Mouse (Mus musculus) kidney, embryonic 14.5 days (tissue): Measurements from ENCODE around the gene Gimap8. TPM values are rescaled to one million over a fixed set of nuclear protein-coding genes. Genes with fewer than 3 reads are reported as not detected.
"Not testable (repeated sequence)": the region's sequence is repeated elsewhere in the genome, so short reads cannot be mapped to it uniquely, and the experiment has no call there.

ENCODE experiments used
- ATAC-seq: fragments of 200-750 bp; cut with Nextera tagmentation; 2 replicates; pipeline ENCODE4 v1.8.0; 2017; ENCODE audit warnings: moderate number of reproducible peaks, mild to moderate bottlenecking, moderate TSS enrichment, moderate library complexity; ENCODE audit not compliant: low FRiP score, low TSS enrichment
- H3K27ac ChIP-seq: fragments of 300-500 bp; sonication (generic); 2 replicates; pipeline ENCODE4 v1.5.1; 2014; ENCODE audit warnings: low read depth, mild to moderate bottlenecking, low read length, moderate library complexity, mixed read lengths
- H3K27me3 ChIP-seq: fragments of 300-500 bp; sonication (generic); 2 replicates; pipeline ENCODE4 v1.6.1; 2014; ENCODE audit warnings: mild to moderate bottlenecking, low read length; ENCODE audit not compliant: control insufficient read depth, insufficient read depth
- H3K36me3 ChIP-seq: fragments of 300-500 bp; sonication (generic); 2 replicates; pipeline ENCODE4 v1.6.1; 2014; ENCODE audit warnings: low read length, mixed read lengths; ENCODE audit not compliant: control insufficient read depth, insufficient read depth
- H3K4me1 ChIP-seq: fragments of 300-500 bp; sonication (generic); 2 replicates; pipeline ENCODE4 v1.6.1; 2014; ENCODE audit warnings: low read length, mixed read lengths; ENCODE audit not compliant: control insufficient read depth, insufficient read depth
- H3K4me2 ChIP-seq: fragments of 300-500 bp; sonication (generic); replicated peaks from 2 replicates; pipeline ENCODE4 v1.6.1; 2014; ENCODE audit warnings: low read depth, mild to moderate bottlenecking, low read length
- H3K4me3 ChIP-seq: fragments of 300-500 bp; sonication (generic); 2 replicates; pipeline ENCODE4 v1.5.1; 2014; ENCODE audit warnings: mild to moderate bottlenecking, low read length
- H3K9ac ChIP-seq: fragments of 300-500 bp; sonication (generic); 2 replicates; pipeline ENCODE4 v1.6.1; 2014; ENCODE audit warnings: low read depth, mild to moderate bottlenecking, low read length, moderate library complexity
- H3K9me3 ChIP-seq: fragments of 300-500 bp; sonication (generic); 2 replicates; pipeline ENCODE4 v1.6.1; 2016; ENCODE audit warnings: low read length; ENCODE audit not compliant: control insufficient read depth
- WGBS: fragments of 180-500 bp; shearing (Covaris S2); extraction: QIAGEN DNeasy Blood & Tissue Kit; methylation state at CpG from one replicate; pipeline ENCODE4 v1.1.7; 2014; 5-methylcytosine and 5-hydroxymethylcytosine counted together
- polyA plus RNA-seq: library from polyadenylated mRNA; unstranded; fragments of >200 nt; fragmentation: Nextera tagmentation; extraction: Ambion mirVana; gene quantifications from 2 replicates; pipeline ENCODE4 v1.2.1, GENCODE M21; 2014

The Gimap8 gene
- polyA plus RNA-seq, 1 experiment from 2014 or later = 1.1 TPM

GRCm38 (mm10) chr6:48681472-48682090 lies 34.5 kb downstream of the Gimap8 start:
- no peak overlapping the region for H3K4me3 ChIP-seq
- WGBS = 73% methylated on average over 3 of the region's 3 CpGs
- no peak for ATAC-seq
- no peaks in the 10 kb centered on the region for H3K9me3 ChIP-seq
- no peaks in the 10 kb centered on the region for H3K27me3 ChIP-seq
- H3K9ac ChIP-seq = no peak overlapping the region
- H3K36me3 ChIP-seq = no peaks in the 10 kb centered on the region
- H3K27ac ChIP-seq = no peak overlapping the region
- no peaks in the 10 kb centered on the region for H3K4me1 ChIP-seq
- H3K4me2 ChIP-seq = no peak overlapping the region

- Histone ChIP-seq H3K9me3 (no peaks in the 10 kb centered on the region), H3K9ac (no peak overlapping the region), H3K27ac (no peak overlapping the region), H3K4me1 (no peaks in the 10 kb centered on the region), H3K4me2 (no peak overlapping the region), H3K4me3 (no peak overlapping the region), H3K27me3 (no peaks in the 10 kb centered on the region), H3K36me3 (no peaks in the 10 kb centered on the region)
- no peak for ATAC-seq
- 79% methylated on average over 4 of the region's 4 CpGs for WGBS
These were observed 35.2 kb downstream of the Gimap8 start for GRCm38 (mm10) chr6:48682271-48682670.

- H3K27me3 ChIP-seq, H3K27ac ChIP-seq, H3K4me3 ChIP-seq, H3K9me3 ChIP-seq, H3K9ac ChIP-seq, H3K4me1 ChIP-seq, H3K4me2 ChIP-seq, ATAC-seq, H3K36me3 ChIP-seq: not testable (repeated sequence)
- 97% methylated on average over 3 of the region's 4 CpGs for WGBS
These were observed 36.3 kb downstream of the Gimap8 start for GRCm38 (mm10) chr6:48683263-48683821.

GRCm38 (mm10) chr6:48684319-48684718 lies 37.3 kb downstream of the Gimap8 start, which contains the start of gene Gimap4:
Gene Gimap4 (plus strand): TSS chr6:48684549.
- Histone ChIP-seq H3K27ac (no peak within 1 kb of the TSS; the same call in 1 of the 2 replicates), H3K4me2 (peak within 1 kb of the TSS; percentile 8), H3K4me3 (0 out of 2 replicates have a peak within 1 kb of the TSS, but pooled peaks have one; percentile 9), H3K27me3 (no peaks in the 10 kb centered on the region), H3K9me3 (no peaks in the 10 kb centered on the region), H3K9ac (no peak within 1 kb of the TSS), H3K4me1 (no peaks in the 10 kb centered on the region), H3K36me3 (no peaks in the 10 kb centered on the region)
- ATAC-seq = no peak
- WGBS = 54% methylated on average over 5 of the region's 5 CpGs

GRCm38 (mm10) chr6:48684806-48685205 lies 37.8 kb downstream of the Gimap8 start:
- Histone ChIP-seq H3K4me2 (no peak overlapping the region; the same call in 1 of the 2 replicates), H3K4me3 (no peak overlapping the region), H3K9ac (no peak overlapping the region), H3K27me3 (no peaks in the 10 kb centered on the region), H3K36me3 (no peaks in the 10 kb centered on the region), H3K9me3 (no peaks in the 10 kb centered on the region), H3K4me1 (no peaks in the 10 kb centered on the region), H3K27ac (no peak overlapping the region; the same call in 1 of the 2 replicates)
- WGBS = 60% methylated on average over 4 of the region's 4 CpGs
- no peak for ATAC-seq

GRCm38 (mm10) chr6:48685251-48685650 lies 38.2 kb downstream of the Gimap8 start:
- ATAC-seq = no peak
- H3K27me3 ChIP-seq = no peaks in the 10 kb centered on the region
- WGBS = 72% methylated on average over 2 of the region's 2 CpGs
- no peaks in the 10 kb centered on the region for H3K9me3 ChIP-seq
- no peak overlapping the region; the same call in 1 of the 2 replicates for H3K27ac ChIP-seq
- H3K36me3 ChIP-seq = no peaks in the 10 kb centered on the region
- 0 out of 2 replicates have a peak overlapping the region, but pooled peaks have one; percentile 9 for H3K4me3 ChIP-seq
- peak overlapping the region; percentile 8 for H3K4me2 ChIP-seq
- no peak overlapping the region for H3K9ac ChIP-seq
- no peaks in the 10 kb centered on the region for H3K4me1 ChIP-seq

GRCm38 (mm10) chr6:48685694-48686665 lies 38.9 kb downstream of the Gimap8 start:
- Histone ChIP-seq H3K9ac (no peak overlapping the region), H3K4me3 (0 out of 2 replicates have a peak overlapping the region, but pooled peaks have one; percentile 9), H3K9me3 (no peaks in the 10 kb centered on the region), H3K4me2 (peak overlapping the region; percentile 8), H3K27ac (no peak overlapping the region), H3K4me1 (no peaks in the 10 kb centered on the region), H3K27me3 (no peaks in the 10 kb centered on the region), H3K36me3 (no peaks in the 10 kb centered on the region)
- no peak for ATAC-seq
- 78% methylated on average over 7 of the region's 7 CpGs for WGBS

GRCm38 (mm10) chr6:48687077-48687476 lies 40.0 kb downstream of the Gimap8 start:
- Histone ChIP-seq H3K4me1 (no peaks in the 10 kb centered on the region), H3K27me3 (no peaks in the 10 kb centered on the region), H3K4me2 (no peak overlapping the region), H3K9me3 (no peaks in the 10 kb centered on the region), H3K4me3 (no peak overlapping the region), H3K27ac (no peak overlapping the region), H3K9ac (no peak overlapping the region), H3K36me3 (no peaks in the 10 kb centered on the region)
- no peak for ATAC-seq
- WGBS = 77% methylated on average over 2 of the region's 2 CpGs
